12 mouse cellular contexts compared by ENCODE assay signal in the genomic region with DNA sequence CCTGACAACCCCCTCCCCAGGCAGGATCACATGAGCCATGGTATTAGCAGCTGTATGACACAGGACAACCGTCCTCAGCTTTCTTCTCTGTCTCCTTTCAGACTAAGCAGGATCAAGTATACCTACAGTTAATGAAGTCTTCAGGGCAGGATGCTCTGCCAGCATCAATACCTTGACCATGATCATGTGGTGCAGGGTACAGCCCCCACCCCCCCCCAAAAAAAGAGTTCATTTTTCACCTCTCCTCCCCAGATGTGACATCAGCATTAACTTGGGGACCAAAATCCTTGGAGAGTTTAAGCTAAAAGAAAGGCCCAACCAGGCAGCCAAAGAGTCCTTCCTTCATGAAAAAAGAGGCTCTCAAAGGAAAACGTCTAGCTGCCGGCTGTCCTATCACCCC. TPM values are rescaled to one million over a fixed set of nuclear protein-coding genes. Genes with fewer than 3 reads are reported as not detected.
DNase-seq lines count a peak whose midpoint lies in the region; ATAC-seq and TF ChIP-seq lines count a peak whose summit lies in the region.
"Had no signal": no experiment of that assay in that cellular context is flagged by ENCODE, and none has a peak within 500 bp of the region (broad histone marks: within the 10 kb centered on the region; RNA-seq: fewer than 3 reads in every experiment).

No protein-coding gene starts in this region.

- no peaks in the 10 kb centered on the region for H3K9me3 ChIP-seq in forebrain, embryonic 13.5 days (replicated peaks)
- H3K9me3 ChIP-seq in forebrain, embryonic 10.5 days, result no peaks in the 10 kb centered on the region
- no peaks in the 10 kb centered on the region for H3K9me3 ChIP-seq in limb, embryonic 13.5 days
- no peaks in the 10 kb centered on the region for H3K9me3 ChIP-seq in neural tube, embryonic 15.5 days (replicated peaks)

- peak overlapping the region; percentile 73 for H3K27ac ChIP-seq in forebrain, embryonic 13.5 days
- H3K27ac ChIP-seq in forebrain, embryonic 10.5 days, result no peak overlapping the region
- peak overlapping the region; percentile 76 for H3K27ac ChIP-seq in thymus, adult 2 months (ENCODE audit: control insufficient read depth, insufficient read depth, low read length)
- no peak overlapping the region for H3K27ac ChIP-seq in limb, embryonic 13.5 days
- H3K27ac ChIP-seq in neural tube, embryonic 15.5 days (replicated peaks), result 0 out of 2 replicates have a peak overlapping the region, but pooled peaks have one; percentile 68

- H3K4me1 ChIP-seq in forebrain, embryonic 13.5 days, result peaks cover 89% of the 10 kb centered on the region
- H3K4me1 ChIP-seq in forebrain, embryonic 10.5 days, result peaks cover 86% of the 10 kb centered on the region
- peaks cover 42% of the 10 kb centered on the region for H3K4me1 ChIP-seq in thymus, adult 2 months (replicated peaks; ENCODE audit: control insufficient read depth, insufficient read depth, low read length)
- H3K4me1 ChIP-seq in limb, embryonic 13.5 days, result peaks cover 65% of the 10 kb centered on the region
- peaks cover 61% of the 10 kb centered on the region for H3K4me1 ChIP-seq in neural tube, embryonic 15.5 days

- H3K27me3 ChIP-seq in forebrain, embryonic 13.5 days, result no peaks in the 10 kb centered on the region
- peaks cover 76% of the 10 kb centered on the region for H3K27me3 ChIP-seq in forebrain, embryonic 10.5 days (ENCODE audit: poor library complexity, severe bottlenecking)
- no peaks in the 10 kb centered on the region for H3K27me3 ChIP-seq in thymus, adult 2 months (ENCODE audit: control insufficient read depth, insufficient read depth, low read length)
- H3K27me3 ChIP-seq in limb, embryonic 13.5 days, result peaks cover 54% of the 10 kb centered on the region
- H3K27me3 ChIP-seq in neural tube, embryonic 15.5 days (replicated peaks), result no peaks in the 10 kb centered on the region

- peak overlapping the region; percentile 99 for H3K4me3 ChIP-seq in forebrain, embryonic 13.5 days
- H3K4me3 ChIP-seq in forebrain, embryonic 10.5 days, result no peak overlapping the region
- peak overlapping the region; percentile 36 for H3K4me3 ChIP-seq in thymus, adult 2 months (ENCODE audit: control insufficient read depth, insufficient read depth, low read length)
- no peak overlapping the region for H3K4me3 ChIP-seq in limb, embryonic 13.5 days
- peak overlapping the region; percentile 81 for H3K4me3 ChIP-seq in neural tube, embryonic 15.5 days (replicated peaks)

- H3K9ac ChIP-seq in forebrain, embryonic 13.5 days, result peak overlapping the region; percentile 100
- no peak overlapping the region for H3K9ac ChIP-seq in limb, embryonic 13.5 days
- peak overlapping the region; percentile 34; the same call in 1 of the 2 replicates for H3K9ac ChIP-seq in neural tube, embryonic 15.5 days (replicated peaks)

- WGBS in forebrain, embryonic 13.5 days, result 20% methylated on average over 3 of the region's 3 CpGs
- WGBS in forebrain, embryonic 10.5 days, result 47% methylated on average over 3 of the region's 3 CpGs
- 8% methylated on average over 3 of the region's 3 CpGs for WGBS in thymus, adult 2 months
- 28% methylated on average over 3 of the region's 3 CpGs for WGBS in limb, embryonic 13.5 days
- WGBS in neural tube, embryonic 15.5 days, result 25% methylated on average over 3 of the region's 3 CpGs

- H3K36me3 ChIP-seq in forebrain, embryonic 13.5 days (ENCODE audit: poor library complexity, severe bottlenecking), result no peaks in the 10 kb centered on the region
- no peaks in the 10 kb centered on the region for H3K36me3 ChIP-seq in forebrain, embryonic 10.5 days (replicated peaks)
- peaks cover 9% of the 10 kb centered on the region for H3K36me3 ChIP-seq in thymus, adult 2 months (ENCODE audit: control insufficient read depth, insufficient read depth, low read length)
- no peaks in the 10 kb centered on the region for H3K36me3 ChIP-seq in limb, embryonic 13.5 days
- H3K36me3 ChIP-seq in neural tube, embryonic 15.5 days, result no peaks in the 10 kb centered on the region

- no peak for TF ChIP-seq POLR2A in thymus, adult 2 months (IDR thresholded peaks at IDR 0.05; ENCODE audit: control insufficient read depth, extremely low read depth, insufficient read depth, low read length, poor library complexity)

- TF ChIP-seq CTCF in thymus, adult 2 months (IDR thresholded peaks at IDR 0.05; ENCODE audit: borderline replicate concordance, control insufficient read depth, extremely low read depth, insufficient read depth, low read length, poor library complexity), result no peak

- ATAC-seq in forebrain, embryonic 13.5 days, result no peak
- no peak for ATAC-seq in limb, embryonic 13.5 days (ENCODE audit: low FRiP score, low read depth)
- ATAC-seq in neural tube, embryonic 15.5 days (ENCODE audit: low FRiP score), result no peak
- ATAC-seq: intestine, postnatal 0 days had no signal

- H3K4me2 ChIP-seq in forebrain, embryonic 13.5 days, result peak overlapping the region; percentile 79
- H3K4me2 ChIP-seq in limb, embryonic 13.5 days (replicated peaks), result peak overlapping the region; percentile 22; the same call in 1 of the 2 replicates
- peak overlapping the region; percentile 98 for H3K4me2 ChIP-seq in neural tube, embryonic 15.5 days

- DNase-seq in forebrain, embryonic 10.5 days (ENCODE audit: extremely low spot score, low spot score), result no peak
- DNase-seq in thymus, adult 2 months, result no peak
- DNase-seq in thymus, postnatal 14 days, result no peak
- no peak for DNase-seq in retina, embryonic 14.5 days (ENCODE audit: low spot score)
- DNase-seq in spleen, postnatal 10 days (ENCODE audit: low spot score in 2 of 2), result no peak
- DNase-seq: adrenal gland, postnatal 36 days; gastrocnemius, postnatal 25 days; lung, adult 18-20 months had no signal

RNA-seq across cellular contexts. Expression of a gene that starts 6.2 kb away (rescaled TPM):
- polyA plus RNA-seq in forebrain, embryonic 13.5 days (2015; fragmentation: Nextera tagmentation; extraction: Ambion mirVana), result 53.5 and 61.1 TPM in 2 replicates
- 3.4 and 5.5 TPM in 2 replicates for polyA plus RNA-seq in forebrain, embryonic 10.5 days (2016; fragmentation: Nextera tagmentation; extraction: Ambion mirVana)
- polyA plus RNA-seq in thymus, adult 2 months (2012; rRNA removed), result 346 and 564 TPM in 2 replicates
- 12.6 and 14.1 TPM in 2 replicates for polyA plus RNA-seq in limb, embryonic 13.5 days (2015; fragmentation: Nextera tagmentation; extraction: Ambion mirVana)
- polyA plus RNA-seq in neural tube, embryonic 15.5 days (2015; fragmentation: Nextera tagmentation; extraction: Ambion mirVana), result 21.6 and 22.2 TPM in 2 replicates

Comparison
In these comparisons a context has a peak if more than half of its experiments do, and no peak if none do; other contexts are left out.
1. H3K27ac ChIP-seq: peak in forebrain, embryonic 13.5 days (single experiment), thymus, adult 2 months (single experiment) and neural tube, embryonic 15.5 days (single experiment); none in forebrain, embryonic 10.5 days (single experiment) and limb, embryonic 13.5 days (single experiment).
2. H3K4me3 ChIP-seq: peak in forebrain, embryonic 13.5 days (single experiment), thymus, adult 2 months (single experiment) and neural tube, embryonic 15.5 days (single experiment); none in forebrain, embryonic 10.5 days (single experiment) and limb, embryonic 13.5 days (single experiment).
3. H3K4me2 ChIP-seq: peak in every context shown above with its lines; median percentile 98 in neural tube, embryonic 15.5 days; 79 in forebrain, embryonic 13.5 days; 22 in limb, embryonic 13.5 days.